Mouse (Mus musculus) adrenal gland, adult 2 months (tissue): ENCODE measurements around the gene Ltbp4. TPM values are rescaled to one million over a fixed set of nuclear protein-coding genes. Genes with fewer than 3 reads are reported as not detected.

Experiments
- DNase-seq: peaks from one replicate; pipeline ENCODE4 v3.0.0; 2021
- polyA plus RNA-seq: library from polyadenylated mRNA; depleted of rRNA; stranded (reverse); fragments of >200 nt; gene quantifications from 2 replicates; pipeline ENCODE4 v1.2.3, GENCODE M21; 2012; rRNA removed
- total RNA-seq, 2 experiments: library from RNA; stranded (reverse); gene quantifications; 2 replicates each; pipeline ENCODE4 v1.2.3; 2021

The Ltbp4 gene
- total and polyA plus RNA-seq, 3 experiments = 70.3 to 263 (median 94.7) TPM

DNA sequence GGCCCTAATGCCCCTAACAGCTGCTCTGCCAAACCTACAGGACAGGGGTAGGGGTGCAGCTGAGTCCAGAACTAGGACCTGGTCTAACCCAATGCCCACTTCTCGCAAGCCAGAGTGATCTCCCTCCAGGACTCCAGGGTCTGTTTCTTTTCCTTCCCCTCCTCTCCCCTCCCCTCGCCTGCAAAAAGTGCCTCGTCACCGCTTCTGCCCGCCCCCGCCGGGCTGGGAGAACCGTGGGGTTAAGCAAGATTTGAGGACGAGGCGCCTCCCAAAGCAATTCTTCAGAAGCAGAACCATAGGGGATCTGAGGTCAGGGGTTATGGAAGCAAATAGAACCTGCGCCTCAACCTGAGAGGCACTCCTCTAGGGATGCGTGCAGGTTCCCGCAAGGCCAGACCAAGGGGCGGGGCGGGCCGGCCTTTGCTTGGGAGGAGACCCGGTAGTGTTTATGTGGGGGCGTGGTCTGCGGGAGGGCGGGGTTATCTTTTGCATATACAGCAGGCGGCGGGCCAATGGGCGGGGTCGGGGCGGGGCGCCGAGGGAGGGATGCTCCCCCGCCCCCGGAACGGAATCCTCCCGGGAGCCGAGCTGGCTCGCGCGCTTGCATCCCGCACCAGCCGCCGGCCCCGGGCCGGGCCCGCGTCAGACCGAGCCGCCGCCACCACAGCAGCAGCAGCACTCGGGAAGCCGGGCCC lies 79.1 kb downstream of the Ltbp4 start, which contains the start of gene Numbl:
Numbl (plus strand) TSS at position 229 of the 695 bp plus-strand sequence.
- peak; percentile 96 for DNase-seq

DNA sequence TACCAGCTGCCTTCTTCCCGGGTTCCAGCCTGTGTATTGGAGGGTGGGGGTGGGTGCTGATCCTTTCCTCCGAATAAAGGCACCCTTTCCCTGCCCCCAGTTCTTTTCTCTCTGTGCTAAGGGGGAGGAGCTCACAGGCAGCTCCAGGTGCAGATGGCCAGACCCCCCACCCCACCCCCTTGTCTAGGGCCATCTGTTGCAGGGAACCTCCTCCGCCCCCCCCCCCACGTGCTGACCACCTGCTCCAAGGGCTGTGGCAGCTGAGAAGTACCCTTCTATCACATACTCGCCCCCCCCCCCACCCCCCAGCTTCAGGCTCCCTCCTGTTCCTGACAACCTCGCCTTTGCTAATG lies 79.7 kb downstream of the Ltbp4 start:
- no peak for DNase-seq

DNA sequence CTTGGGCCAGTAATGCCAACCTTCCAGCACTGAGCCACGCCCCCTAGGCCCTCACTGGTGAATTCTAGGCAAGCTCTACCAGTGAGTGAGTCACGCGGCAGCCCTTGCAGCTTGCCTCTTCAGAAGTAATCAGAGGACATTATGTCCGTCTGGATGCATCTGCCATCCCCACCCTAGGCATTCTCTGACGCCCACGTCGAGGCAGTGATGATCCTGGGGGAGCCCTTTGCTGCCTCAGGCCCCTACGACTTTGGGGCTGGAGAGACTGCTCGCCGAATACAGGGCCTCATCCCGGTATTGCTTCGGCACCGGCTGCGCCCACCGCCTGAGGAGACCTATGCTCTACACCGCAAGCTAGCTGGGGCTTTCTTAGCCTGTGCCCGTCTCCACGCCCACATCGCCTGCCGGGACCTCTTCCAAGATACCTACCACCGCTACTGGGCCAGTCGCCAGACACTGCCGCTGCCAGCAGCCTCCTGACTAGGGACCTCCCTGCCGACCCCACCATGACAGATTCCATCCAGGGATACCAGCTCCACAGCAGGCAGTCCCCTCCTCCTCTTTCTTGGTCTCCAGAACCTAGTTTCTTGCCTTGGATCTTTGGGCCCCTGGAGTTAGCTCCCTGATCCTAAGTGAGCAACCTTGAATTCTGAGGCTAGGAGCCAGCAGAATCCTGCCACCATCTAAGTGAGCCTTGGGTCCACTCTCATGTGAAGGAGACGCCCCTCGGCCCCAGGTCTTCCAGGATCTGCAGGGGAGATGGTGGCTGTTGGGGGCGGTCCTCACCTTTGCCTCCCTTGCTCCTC lies 80.2 kb downstream of the Ltbp4 start:
- peak; percentile 83 for DNase-seq

DNA sequence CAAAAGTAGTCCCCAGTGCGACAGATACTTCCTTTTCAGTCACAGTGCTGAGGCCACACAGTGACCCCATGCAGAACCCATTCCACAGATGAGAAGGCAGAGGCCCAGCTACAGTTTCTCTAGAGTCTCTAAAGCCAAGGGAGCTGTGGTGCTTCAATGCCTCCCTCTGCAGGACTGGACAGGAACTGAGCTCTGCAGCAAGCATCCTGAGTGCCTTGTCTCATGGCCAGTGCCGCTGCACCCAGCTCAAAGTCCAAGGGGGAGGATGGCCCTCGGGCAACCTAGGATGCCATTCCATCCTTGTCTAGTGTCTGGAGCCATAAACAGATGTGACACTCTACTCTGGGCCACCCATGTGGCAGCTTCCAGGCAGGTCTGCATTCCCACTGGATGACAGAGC lies 81.8 kb downstream of the Ltbp4 start:
- DNase-seq = peak; percentile 23

Other genes starting within 250 kb of the Ltbp4 start
- 100 to 1,000 TPM in 1 of 2 experiments, 1 to 10 TPM in 1; 2.1 to 993 TPM for gene Cyp2f2, start 217.8 kb downstream of the Ltbp4 start, total RNA-seq
- 363 and 752 TPM in 2 replicates for gene Cyp2f2, start 217.8 kb downstream of the Ltbp4 start, polyA plus RNA-seq
- gene Cyp2t4, start 184.0 kb downstream of the Ltbp4 start, total RNA-seq = not detected
- gene Cyp2t4, start 184.0 kb downstream of the Ltbp4 start, polyA plus RNA-seq = not detected in 2 replicates
- gene Egln2, start 170.9 kb downstream of the Ltbp4 start, total RNA-seq = 100 to 1,000 TPM in 1 of 2 experiments, 10 to 100 TPM in 1; 85.6 to 101 TPM
- gene Egln2, start 170.9 kb downstream of the Ltbp4 start, polyA plus RNA-seq = 142 and 144 TPM in 2 replicates
- 10 to 100 TPM; 53.2 to 60.9 TPM for gene Rab4b, start 158.8 kb downstream of the Ltbp4 start, total RNA-seq
- gene Rab4b, start 158.8 kb downstream of the Ltbp4 start, polyA plus RNA-seq = 86.9 and 97.4 TPM in 2 replicates
- gene Gm21983, start 156.6 kb downstream of the Ltbp4 start, total RNA-seq = not detected
- 0.10 TPM in 1 of 2 replicates, not detected in the other for gene Gm21983, start 156.6 kb downstream of the Ltbp4 start, polyA plus RNA-seq
- gene Mia, start 156.5 kb downstream of the Ltbp4 start, total RNA-seq = not detected
- 0.44 TPM in 1 of 2 replicates, not detected in the other for gene Mia, start 156.5 kb downstream of the Ltbp4 start, polyA plus RNA-seq
- gene BC024978, start 141.9 kb downstream of the Ltbp4 start, total RNA-seq = 10 to 100 TPM; 21.6 to 24.9 TPM
- 24.9 and 25.2 TPM in 2 replicates for gene BC024978, start 141.9 kb downstream of the Ltbp4 start, polyA plus RNA-seq
- 10 to 100 TPM; 72.5 to 93.0 TPM for gene Snrpa, start 141.4 kb downstream of the Ltbp4 start, total RNA-seq
- gene Snrpa, start 141.4 kb downstream of the Ltbp4 start, polyA plus RNA-seq = 223 and 231 TPM in 2 replicates
- 10 to 100 TPM; 12.7 to 15.5 TPM for gene Itpkc, start 109.0 kb downstream of the Ltbp4 start, total RNA-seq
- gene Itpkc, start 109.0 kb downstream of the Ltbp4 start, polyA plus RNA-seq = 10.1 and 10.6 TPM in 2 replicates
- 10 to 100 TPM; 49.7 to 64.4 TPM for gene Coq8b, start 104.7 kb downstream of the Ltbp4 start, total RNA-seq
- gene Coq8b, start 104.7 kb downstream of the Ltbp4 start, polyA plus RNA-seq = 175 and 219 TPM in 2 replicates
- 10 to 100 TPM in 1 of 2 experiments, 1 to 10 TPM in 1; 5.2 to 13.3 TPM for gene Numbl, start 79.3 kb downstream of the Ltbp4 start, total RNA-seq
- gene Numbl, start 79.3 kb downstream of the Ltbp4 start, polyA plus RNA-seq = 37.2 and 48.0 TPM in 2 replicates
- 10 to 100 TPM; 11.3 to 22.5 TPM for gene Shkbp1, start 18.3 kb upstream of the Ltbp4 start, total RNA-seq
- 60.8 and 74.5 TPM in 2 replicates for gene Shkbp1, start 18.3 kb upstream of the Ltbp4 start, polyA plus RNA-seq
- gene Gm20479, start 19.7 kb upstream of the Ltbp4 start, total RNA-seq = 1 to 10 TPM in 1 of 2 experiments, not detected in 1; 6.3 TPM
- gene Gm20479, start 19.7 kb upstream of the Ltbp4 start, polyA plus RNA-seq = 0.28 TPM in 2 replicates
- gene Sptbn4, start 110.0 kb upstream of the Ltbp4 start, total RNA-seq = 1 to 10 TPM; 1.5 to 1.9 TPM
- gene Sptbn4, start 110.0 kb upstream of the Ltbp4 start, polyA plus RNA-seq = 0.84 and 2.3 TPM in 2 replicates
- gene Blvrb, start 110.3 kb upstream of the Ltbp4 start, total RNA-seq = 10 to 100 TPM; 48.4 to 51.1 TPM
- 70.2 and 86.2 TPM in 2 replicates for gene Blvrb, start 110.3 kb upstream of the Ltbp4 start, polyA plus RNA-seq
- gene Sertad3, start 136.1 kb upstream of the Ltbp4 start, total RNA-seq = 10 to 100 TPM; 11.6 to 21.0 TPM
- 20.0 and 20.9 TPM in 2 replicates for gene Sertad3, start 136.1 kb upstream of the Ltbp4 start, polyA plus RNA-seq
- gene Sertad1, start 149.2 kb upstream of the Ltbp4 start, total RNA-seq = 10 to 100 TPM; 17.9 to 25.6 TPM
- gene Sertad1, start 149.2 kb upstream of the Ltbp4 start, polyA plus RNA-seq = 57.7 and 60.5 TPM in 2 replicates
- 1 to 10 TPM; 1.4 to 4.0 TPM for gene Prx, start 161.6 kb upstream of the Ltbp4 start, total RNA-seq
- 2.0 and 2.2 TPM in 2 replicates for gene Prx, start 161.6 kb upstream of the Ltbp4 start, polyA plus RNA-seq
- gene Hipk4, start 185.6 kb upstream of the Ltbp4 start, total RNA-seq = under 1 TPM; 0.21 to 0.29 TPM
- gene Hipk4, start 185.6 kb upstream of the Ltbp4 start, polyA plus RNA-seq = 0.82 and 1.1 TPM in 2 replicates
- 100 to 1,000 TPM; 111 to 179 TPM for gene Pld3, start 215.5 kb upstream of the Ltbp4 start, total RNA-seq
- gene Pld3, start 215.5 kb upstream of the Ltbp4 start, polyA plus RNA-seq = 202 and 253 TPM in 2 replicates
- gene 2310022A10Rik, start 215.5 kb upstream of the Ltbp4 start, total RNA-seq = 10 to 100 TPM; 12.8 to 15.9 TPM
- 22.5 and 27.7 TPM in 2 replicates for gene 2310022A10Rik, start 215.5 kb upstream of the Ltbp4 start, polyA plus RNA-seq